Mouse (Mus musculus) forebrain, embryonic 16.5 days (tissue): Measurements from ENCODE around the gene Tekt3. TPM values are rescaled to one million over a fixed set of nuclear protein-coding genes. Genes with fewer than 3 reads are reported as not detected.
A peak's percentile ranks its signal among the peaks of the same experiment; 100 is the strongest.

Experiments used
- ATAC-seq: fragments of 200-750 bp; cut with Nextera tagmentation; 2 replicates; pipeline ENCODE4 v1.8.0; 2017; ENCODE audit warnings: mild to moderate bottlenecking, moderate library complexity
- H3K27ac ChIP-seq: fragments of 300-500 bp; sonication (generic); 2 replicates; pipeline ENCODE4 v1.5.1; 2014; ENCODE audit warnings: low read length, control low read depth
- H3K27me3 ChIP-seq: fragments of 300-500 bp; sonication (generic); replicated peaks from 2 replicates; pipeline ENCODE4 v1.6.1; 2014; ENCODE audit warnings: low read length; ENCODE audit not compliant: control insufficient read depth, insufficient read depth
- H3K36me3 ChIP-seq: fragments of 300-500 bp; sonication (generic); 2 replicates; pipeline ENCODE4 v1.6.1; 2014; ENCODE audit not compliant: control insufficient read depth, insufficient read depth
- H3K4me1 ChIP-seq: fragments of 300-500 bp; sonication (generic); replicated peaks from 2 replicates; pipeline ENCODE4 v1.6.1; 2014; ENCODE audit warnings: low read length; ENCODE audit not compliant: control insufficient read depth, insufficient read depth
- H3K4me2 ChIP-seq: fragments of 300-500 bp; sonication (generic); 2 replicates; pipeline ENCODE4 v1.6.1; 2014; ENCODE audit warnings: mild to moderate bottlenecking, low read length, control low read depth
- H3K4me3 ChIP-seq: fragments of 300-500 bp; sonication (generic); replicated peaks from 2 replicates; pipeline ENCODE4 v1.5.1; 2014; ENCODE audit warnings: mild to moderate bottlenecking, low read length, control low read depth
- H3K9ac ChIP-seq: fragments of 300-500 bp; sonication (generic); replicated peaks from 2 replicates; pipeline ENCODE4 v1.6.1; 2014; ENCODE audit warnings: low read depth, low read length, control low read depth
- H3K9me3 ChIP-seq: fragments of 300-500 bp; sonication (generic); 2 replicates; pipeline ENCODE4 v1.6.1; 2016; ENCODE audit warnings: low read length; ENCODE audit not compliant: control insufficient read depth
- WGBS: fragments of 180-500 bp; shearing (Covaris S2); extraction: QIAGEN DNeasy Blood & Tissue Kit; methylation state at CpG from one replicate; pipeline ENCODE4 v1.1.7; 2014; 5-methylcytosine and 5-hydroxymethylcytosine counted together
- polyA plus RNA-seq: library from polyadenylated mRNA; unstranded; fragments of >200 nt; fragmentation: Nextera tagmentation; extraction: Ambion mirVana; gene quantifications from 2 replicates; pipeline ENCODE4 v1.2.1, GENCODE M21; 2015

Tekt3 gene
- polyA plus RNA-seq, 1 experiment from 2014 or later, result not detected

- Histone ChIP-seq H3K9me3 (no peaks in the 10 kb centered on the region), H3K36me3 (no peaks in the 10 kb centered on the region), H3K4me1 (peaks cover 22% of the 10 kb centered on the region), H3K27ac (no peak overlapping the region), H3K27me3 (peaks cover 33% of the 10 kb centered on the region), H3K4me2 (no peak overlapping the region), H3K4me3 (no peak overlapping the region), H3K9ac (no peak overlapping the region)
- WGBS, result 90% methylated on average over 4 of the region's 4 CpGs
- ATAC-seq, result no peak
These were observed 66.1 kb downstream of the Tekt3 start for GRCm38 (mm10) chr11:63127513-63127912.

DNA sequence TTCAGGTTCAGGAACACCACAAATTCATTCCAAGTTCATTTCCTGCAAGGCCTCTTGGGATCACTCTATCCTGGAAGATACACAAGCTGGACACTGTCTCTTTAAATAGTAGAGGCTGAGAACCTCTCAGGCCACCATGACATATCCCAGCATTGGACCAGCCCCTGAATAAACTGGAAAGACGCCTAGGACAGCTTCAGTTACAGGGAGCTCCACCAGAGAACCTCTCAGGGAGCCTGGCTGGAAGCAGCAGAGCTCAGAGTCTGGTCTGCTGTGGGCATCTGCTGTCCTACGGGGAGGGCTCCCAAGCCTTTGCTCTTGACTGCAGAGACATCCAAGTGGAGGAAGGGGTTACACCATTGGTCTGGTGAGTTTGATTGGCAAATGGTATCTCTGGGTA lies 67.3 kb downstream of the Tekt3 start, which contains the start of gene Pmp22:
Pmp22 (plus strand) TSS at position 199 of the 400 bp plus-strand sequence.
- H3K4me3 ChIP-seq, result no peak within 1 kb of the TSS
- H3K36me3 ChIP-seq, result no peaks in the 10 kb centered on the region
- H3K9ac ChIP-seq, result no peak within 1 kb of the TSS
- H3K9me3 ChIP-seq, result no peaks in the 10 kb centered on the region
- H3K27ac ChIP-seq, result no peak within 1 kb of the TSS
- ATAC-seq, result no peak
- peaks cover 39% of the 10 kb centered on the region for H3K27me3 ChIP-seq
- H3K4me2 ChIP-seq, result no peak within 1 kb of the TSS
- H3K4me1 ChIP-seq, result peaks cover 29% of the 10 kb centered on the region
- WGBS, result 81% methylated on average over 2 of the region's 2 CpGs

DNA sequence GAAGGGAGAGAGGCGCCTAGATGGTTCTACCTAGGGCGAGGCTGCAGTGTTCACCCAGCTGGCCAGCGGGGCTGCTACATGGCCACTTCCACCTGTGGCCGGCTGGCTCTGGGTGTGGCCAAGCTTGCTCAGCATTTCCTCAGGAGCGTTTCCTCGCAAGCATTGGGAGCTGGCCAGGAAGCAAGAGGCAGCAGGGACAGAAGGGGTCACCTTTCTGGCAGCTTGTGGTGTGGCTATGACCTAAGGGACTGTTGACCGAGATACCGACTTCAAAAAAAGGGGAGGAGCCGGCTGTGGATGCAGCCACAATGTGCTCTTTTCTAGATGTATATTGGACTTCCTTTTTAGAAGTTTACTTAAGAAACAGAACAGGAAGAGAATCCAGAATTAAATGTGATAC lies 67.9 kb downstream of the Tekt3 start:
- Histone ChIP-seq H3K9me3 (no peaks in the 10 kb centered on the region), H3K9ac (no peak overlapping the region), H3K4me3 (no peak overlapping the region), H3K36me3 (no peaks in the 10 kb centered on the region), H3K27me3 (peaks cover 39% of the 10 kb centered on the region), H3K4me2 (no peak overlapping the region), H3K4me1 (peaks cover 29% of the 10 kb centered on the region), H3K27ac (no peak overlapping the region)
- ATAC-seq, result no peak
- WGBS, result 63% methylated on average over 9 of the region's 9 CpGs

DNA sequence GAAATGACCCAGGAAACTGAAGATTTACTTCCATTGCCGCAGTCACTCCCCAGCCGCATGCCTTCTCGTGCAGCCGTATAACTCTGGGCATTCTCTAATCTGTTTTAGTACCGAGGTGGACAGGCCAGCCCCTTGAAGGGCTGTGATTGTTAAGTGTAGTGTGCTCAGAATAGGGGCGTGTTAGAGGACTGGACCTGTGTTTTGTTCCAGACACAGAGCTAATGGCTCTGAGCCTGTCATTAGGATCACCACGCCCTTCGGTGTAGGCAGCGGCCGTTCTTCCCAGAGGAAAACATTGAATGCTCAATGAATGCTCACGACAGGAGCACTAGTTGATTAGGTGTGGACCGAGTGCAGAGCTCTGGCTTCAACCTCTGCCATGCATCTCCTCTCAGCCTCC lies 68.4 kb downstream of the Tekt3 start:
- Histone ChIP-seq H3K9me3 (no peaks in the 10 kb centered on the region), H3K9ac (no peak overlapping the region), H3K27ac (no peak overlapping the region), H3K36me3 (no peaks in the 10 kb centered on the region), H3K4me2 (no peak overlapping the region), H3K4me3 (no peak overlapping the region), H3K4me1 (peaks cover 29% of the 10 kb centered on the region), H3K27me3 (peaks cover 39% of the 10 kb centered on the region)
- 30% methylated on average over 12 of the region's 12 CpGs for WGBS
- ATAC-seq, result no peak

DNA sequence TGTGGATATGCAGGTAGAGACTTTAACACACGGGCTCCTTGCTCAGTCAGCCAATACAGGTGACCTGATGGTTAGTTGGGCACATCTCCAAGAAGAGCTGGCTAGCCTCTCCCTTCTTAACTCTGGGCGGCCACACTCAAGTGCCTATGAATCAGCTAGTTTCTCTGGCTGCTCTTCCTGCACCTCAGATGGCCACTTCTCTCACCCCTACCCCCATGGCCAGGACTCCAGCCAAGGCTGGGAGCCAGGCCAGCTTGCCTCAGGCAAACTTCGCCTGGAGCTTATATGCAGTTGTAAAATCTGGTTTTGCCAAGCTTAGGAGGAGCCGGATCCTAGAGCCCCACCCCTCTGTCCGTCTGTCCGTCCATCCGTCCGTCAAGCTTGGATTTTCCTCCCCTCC lies 69.0 kb downstream of the Tekt3 start:
- ATAC-seq, result no peak
- H3K4me3 ChIP-seq, result no peak overlapping the region
- no peaks in the 10 kb centered on the region for H3K36me3 ChIP-seq
- H3K9ac ChIP-seq, result no peak overlapping the region
- H3K4me1 ChIP-seq, result peaks cover 29% of the 10 kb centered on the region
- no peak overlapping the region for H3K27ac ChIP-seq
- H3K9me3 ChIP-seq, result no peaks in the 10 kb centered on the region
- WGBS, result 36% methylated on average over 8 of the region's 8 CpGs
- H3K4me2 ChIP-seq, result peak overlapping the region; percentile 97; the same call in 1 of the 2 replicates
- H3K27me3 ChIP-seq, result peaks cover 39% of the 10 kb centered on the region

- no peak overlapping the region for H3K27ac ChIP-seq
- H3K36me3 ChIP-seq, result no peaks in the 10 kb centered on the region
- peaks cover 29% of the 10 kb centered on the region for H3K4me1 ChIP-seq
- H3K9ac ChIP-seq, result no peak overlapping the region
- WGBS, result 5% methylated on average over 33 of the region's 33 CpGs
- H3K4me3 ChIP-seq, result peak overlapping the region; percentile 49
- peaks cover 39% of the 10 kb centered on the region for H3K27me3 ChIP-seq
- H3K9me3 ChIP-seq, result no peaks in the 10 kb centered on the region
- peak overlapping the region; percentile 97 for H3K4me2 ChIP-seq
- ATAC-seq, result no peak
These were observed 69.7 kb downstream of the Tekt3 start for GRCm38 (mm10) chr11:63131001-63131692.

DNA sequence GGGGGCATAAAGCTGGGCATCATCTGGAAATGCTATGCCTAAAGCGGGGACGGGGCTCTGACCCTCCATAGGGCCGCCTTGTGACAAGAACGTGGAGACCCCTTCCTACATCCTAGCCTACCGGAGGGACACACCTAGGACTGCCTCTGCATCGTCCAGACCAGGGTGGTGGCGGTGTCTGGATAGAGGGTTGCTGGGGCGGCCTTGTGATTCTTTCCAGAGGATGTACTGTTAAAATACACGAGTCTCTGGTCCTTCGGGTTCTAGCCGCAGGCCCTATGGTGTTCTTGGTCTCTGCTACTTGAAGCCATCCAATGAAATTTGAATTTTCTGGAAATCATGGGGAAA lies 70.2 kb downstream of the Tekt3 start:
- Histone ChIP-seq H3K4me1 (peaks cover 29% of the 10 kb centered on the region), H3K27ac (no peak overlapping the region), H3K9ac (no peak overlapping the region), H3K4me2 (peak overlapping the region; percentile 97), H3K36me3 (no peaks in the 10 kb centered on the region), H3K4me3 (peak overlapping the region; percentile 49), H3K27me3 (peaks cover 39% of the 10 kb centered on the region), H3K9me3 (no peaks in the 10 kb centered on the region)
- ATAC-seq, result no peak
- 6% methylated on average over 11 of the region's 11 CpGs for WGBS

GRCm38 (mm10) chr11:63132151-63132500 lies 70.7 kb downstream of the Tekt3 start:
- H3K27me3 ChIP-seq, result peaks cover 39% of the 10 kb centered on the region
- WGBS, result 1% methylated on average over 11 of the region's 11 CpGs
- no peaks in the 10 kb centered on the region for H3K9me3 ChIP-seq
- H3K9ac ChIP-seq, result peak overlapping the region; percentile 68
- ATAC-seq, result no peak
- peak overlapping the region; percentile 49 for H3K4me3 ChIP-seq
- no peaks in the 10 kb centered on the region for H3K36me3 ChIP-seq
- H3K4me1 ChIP-seq, result peaks cover 29% of the 10 kb centered on the region
- H3K27ac ChIP-seq, result 0 out of 2 replicates have a peak overlapping the region, but pooled peaks have one; percentile 45
- peak overlapping the region; percentile 97 for H3K4me2 ChIP-seq

DNA sequence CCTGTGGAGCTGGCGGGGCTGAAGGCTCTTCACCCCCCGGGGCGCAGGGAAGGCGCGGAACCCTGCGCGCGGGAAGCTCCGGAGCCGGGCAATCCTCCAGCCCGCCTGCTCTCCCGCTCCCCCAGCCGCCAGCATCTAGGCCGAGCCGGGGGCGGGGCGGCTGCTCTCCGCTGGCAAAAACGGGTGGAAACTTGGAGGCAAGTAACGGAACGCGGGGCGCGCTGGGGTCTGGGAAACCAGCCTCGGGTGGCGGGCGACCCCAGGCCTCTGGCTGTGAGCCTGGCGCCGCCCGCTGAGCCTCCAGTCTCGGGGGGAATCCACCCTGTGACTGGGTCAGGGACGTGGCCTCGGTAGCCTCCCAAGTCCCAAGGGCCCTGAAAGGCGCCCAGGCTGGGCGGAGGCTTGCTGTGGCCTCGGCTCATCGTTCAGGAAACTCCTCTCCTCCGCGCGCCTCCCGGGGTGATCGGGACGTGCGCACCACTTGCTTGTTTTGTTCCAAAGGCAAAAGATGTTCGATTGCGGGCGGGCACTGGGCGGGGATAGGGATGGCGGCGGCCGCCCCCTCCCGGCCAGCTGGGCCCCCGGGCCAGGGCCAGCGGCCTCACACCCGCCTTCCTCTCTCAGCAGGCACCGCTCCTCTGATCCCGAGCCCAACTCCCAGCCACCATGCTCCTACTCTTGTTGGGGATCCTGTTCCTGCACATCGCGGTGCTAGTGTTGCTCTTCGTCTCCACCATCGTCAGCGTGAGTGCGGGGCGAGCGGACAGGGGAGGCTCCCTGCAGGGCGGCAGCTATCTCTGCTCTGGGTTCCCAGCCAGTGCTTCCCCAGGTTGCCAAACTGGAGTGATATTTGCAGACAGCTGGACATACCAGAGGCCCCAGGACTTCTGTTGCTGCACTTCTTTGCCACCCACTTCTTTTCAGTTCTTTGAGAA lies 71.3 kb downstream of the Tekt3 start:
- H3K36me3 ChIP-seq, result no peaks in the 10 kb centered on the region
- peak overlapping the region; percentile 45; the same call in 1 of the 2 replicates for H3K27ac ChIP-seq
- WGBS, result under 1% methylated on average over 63 of the region's 66 CpGs
- peak overlapping the region; percentile 97 for H3K4me2 ChIP-seq
- no peaks in the 10 kb centered on the region for H3K9me3 ChIP-seq
- H3K9ac ChIP-seq, result peak overlapping the region; percentile 68
- peak overlapping the region; percentile 49 for H3K4me3 ChIP-seq
- H3K4me1 ChIP-seq, result peaks cover 29% of the 10 kb centered on the region
- ATAC-seq, result peak; percentile 37; the same call in 1 of the 2 replicates
- H3K27me3 ChIP-seq, result peaks cover 39% of the 10 kb centered on the region
